Mouse (Mus musculus) Patski (cell line): ENCODE results near the gene Myh14. TPM values are rescaled to one million over a fixed set of nuclear protein-coding genes. Genes with fewer than 3 reads are reported as not detected.

Experiments
- ATAC-seq: fragments of 100-300 bp; one replicate; pipeline ENCODE4 v1.8.0; 2021
- CTCF ChIA-PET: fragments of 350-600 bp; sonication (Branson Sonifier 250); formaldehyde crosslinking; loops from one replicate; lab custom pipeline; 2022; ENCODE audit warnings: inconsistent platforms; lab: Charles Lee
- POLR2A ChIA-PET: fragments of 350-600 bp; sonication (Branson Sonifier 250); formaldehyde crosslinking; loops from one replicate; lab custom pipeline; 2022; ENCODE audit warnings: antibody characterized with exemption, inconsistent platforms; lab: Charles Lee
- DNase-seq: peaks from one replicate; pipeline ENCODE4 v3.0.0-alpha.2; 2011; ENCODE audit warnings: low read depth, low spot score
- H3K27me3 ChIP-seq: fragments of 371-371 bp; one replicate; pipeline ENCODE4 v1.5.1; 2021
- CTCF ChIP-seq: fragments of 100-300 bp; IDR thresholded peaks from one replicate; pipeline ENCODE4 v1.5.1; 2021
- in situ Hi-C: fragments of 300-500 bp; cut with MboI; formaldehyde crosslinking; loops from 3 replicates; pipeline ENCODE4 v1.11.1; 2018; ENCODE audit warnings: low pct_unique_long_range_greater_than_20kb, mixed read lengths
- polyA plus RNA-seq: library from polyadenylated mRNA; unstranded; gene quantifications from one replicate; pipeline ENCODE4 v1.2.3, GENCODE M21; 2021

Gene Myh14
- polyA plus RNA-seq, 1 experiment from 2014 or later, result 0.31 TPM

- ATAC-seq (no peak), DNase-seq (no peak)
- no peak for TF ChIP-seq CTCF
- CTCF ChIA-PET, result no interaction called here
- H3K27me3 ChIP-seq, result peaks cover 23% of the 10 kb centered on the region
- in situ Hi-C loops, result no loop called here
- POLR2A ChIA-PET, result no interaction called here
These were observed 66.0 kb downstream of the Myh14 start for GRCm38 (mm10) chr7:44604619-44605018.

- ATAC-seq, result no peak
- in situ Hi-C loops, result no loop called here
- POLR2A ChIA-PET, result no interaction called here
- no peak for DNase-seq
- peaks cover 23% of the 10 kb centered on the region for H3K27me3 ChIP-seq
- no peak for TF ChIP-seq CTCF
- CTCF ChIA-PET, result no interaction called here
These were observed 66.5 kb downstream of the Myh14 start for GRCm38 (mm10) chr7:44604139-44604606.

- POLR2A ChIA-PET, result interaction anchor here (0.6 kb wide), 1 partner anchor 44 kb away, joined by 3 read pairs; no protein-coding TSS in a partner anchor
- no peak for TF ChIP-seq CTCF
- in situ Hi-C loops, result no loop called here
- CTCF ChIA-PET, result no interaction called here
- DNase-seq (no peak), ATAC-seq (no peak)
- peaks cover 23% of the 10 kb centered on the region for H3K27me3 ChIP-seq
These were observed 67.3 kb downstream of the Myh14 start for GRCm38 (mm10) chr7:44603186-44603855.

- ChIA-PET CTCF (no interaction called here), POLR2A (no interaction called here)
- H3K27me3 ChIP-seq, result peaks cover 16% of the 10 kb centered on the region
- no peak for ATAC-seq
- in situ Hi-C loops, result no loop called here
- DNase-seq, result no peak
- TF ChIP-seq CTCF, result no peak
These were observed 68.2 kb downstream of the Myh14 start for GRCm38 (mm10) chr7:44602443-44602842.

- H3K27me3 ChIP-seq, result peaks cover 16% of the 10 kb centered on the region
- ATAC-seq (no peak), DNase-seq (no peak)
- ChIA-PET CTCF (no interaction called here), POLR2A (no interaction called here)
- in situ Hi-C loops, result no loop called here
- TF ChIP-seq CTCF, result no peak
These were observed 69.0 kb downstream of the Myh14 start for GRCm38 (mm10) chr7:44601646-44602045.

- no peak for TF ChIP-seq CTCF
- ChIA-PET POLR2A (no interaction called here), CTCF (no interaction called here)
- peaks cover 8% of the 10 kb centered on the region for H3K27me3 ChIP-seq
- ATAC-seq, result no peak
- no peak for DNase-seq
- in situ Hi-C loops, result no loop called here
These were observed 69.9 kb downstream of the Myh14 start for GRCm38 (mm10) chr7:44600691-44601262.

GRCm38 (mm10) chr7:44598336-44598735 is 72.3 kb downstream of the Myh14 start:
- no peak for ATAC-seq
- no peak for DNase-seq
- no peak for TF ChIP-seq CTCF
- ChIA-PET POLR2A (no interaction called here), CTCF (no interaction called here)
- peaks cover 8% of the 10 kb centered on the region for H3K27me3 ChIP-seq
- in situ Hi-C loops, result no loop called here

- ChIA-PET CTCF (no interaction called here), POLR2A (no interaction called here)
- in situ Hi-C loops, result no loop called here
- DNase-seq (no peak), ATAC-seq (no peak)
- peaks cover 6% of the 10 kb centered on the region for H3K27me3 ChIP-seq
- no peak for TF ChIP-seq CTCF
These were observed 73.0 kb downstream of the Myh14 start for GRCm38 (mm10) chr7:44597666-44598065.

GRCm38 (mm10) chr7:44596996-44597538 is 73.6 kb downstream of the Myh14 start:
- H3K27me3 ChIP-seq, result peaks cover 1% of the 10 kb centered on the region
- CTCF ChIA-PET, result no interaction called here
- in situ Hi-C loops, result no loop called here
- ATAC-seq (no peak), DNase-seq (no peak)
- POLR2A ChIA-PET, result no interaction called here
- TF ChIP-seq CTCF, result no peak

- POLR2A ChIA-PET, result no interaction called here
- ATAC-seq (no peak), DNase-seq (no peak)
- in situ Hi-C loops, result no loop called here
- TF ChIP-seq CTCF, result no peak
- CTCF ChIA-PET, result no interaction called here
- H3K27me3 ChIP-seq, result peaks cover 9% of the 10 kb centered on the region
These were observed 74.6 kb downstream of the Myh14 start for GRCm38 (mm10) chr7:44596051-44596450.

- no peak for DNase-seq
- ChIA-PET CTCF (no interaction called here), POLR2A (no interaction called here)
- peaks cover 10% of the 10 kb centered on the region for H3K27me3 ChIP-seq
- in situ Hi-C loops, result no loop called here
- ATAC-seq, result no peak
- no peak for TF ChIP-seq CTCF
These were observed 75.5 kb downstream of the Myh14 start for GRCm38 (mm10) chr7:44595131-44595561.
